Mouse (Mus musculus) testis, postnatal 14 days (tissue): ENCODE results near the gene Pdlim3.

Source experiments
- DNase-seq: peaks from one replicate; pipeline ENCODE4 v3.0.0; 2021; ENCODE audit warnings: low spot score

Gene Pdlim3

DNA sequence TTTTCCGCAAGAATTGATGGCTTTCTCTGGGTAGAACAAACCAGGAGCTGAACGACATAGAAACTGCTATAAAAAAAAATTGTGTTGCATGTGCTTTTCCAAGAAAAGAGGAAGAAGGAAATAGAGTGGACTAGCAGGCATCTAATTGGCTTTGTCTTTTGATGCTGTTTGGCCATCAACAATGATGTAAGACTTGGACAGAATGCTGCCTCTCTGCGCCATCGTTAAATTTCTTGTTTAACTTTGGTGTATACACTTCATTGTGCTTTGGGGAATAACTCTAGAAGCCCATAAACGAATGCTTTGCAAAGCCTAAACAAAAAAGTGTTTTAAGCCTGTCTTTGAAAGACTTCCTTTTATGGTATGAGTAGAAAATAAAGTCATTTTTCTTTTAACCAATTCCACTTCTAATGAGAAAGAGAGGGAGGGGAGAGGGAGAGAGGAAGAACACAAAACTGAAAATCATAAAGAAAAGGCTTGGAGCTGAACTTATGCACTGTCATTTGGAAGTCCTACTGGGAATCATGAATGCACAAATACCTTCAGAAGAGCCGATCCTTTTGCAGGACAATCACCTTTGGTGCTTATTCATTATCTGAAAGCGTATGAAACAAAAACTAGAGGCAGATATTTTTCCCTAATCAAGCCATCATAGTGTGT lies 20.5 kb downstream of the Pdlim3 start:
- DNase-seq = no peak

DNA sequence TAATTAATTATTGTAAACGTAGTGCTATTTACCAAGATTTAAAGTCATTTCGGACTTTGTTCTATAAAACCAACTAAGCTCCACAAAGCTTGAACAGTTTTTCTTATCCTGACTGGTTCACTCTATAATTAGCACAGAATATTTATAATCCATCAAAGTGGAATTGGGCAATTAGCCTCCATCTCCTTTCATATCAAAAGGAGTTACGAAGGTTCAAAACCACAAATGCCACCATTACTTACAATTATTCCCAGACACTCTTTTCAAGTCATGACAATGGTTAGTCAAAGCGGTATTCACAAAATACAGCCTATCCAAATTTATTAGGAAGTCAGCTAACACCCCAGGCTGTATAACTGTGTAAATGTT lies 21.0 kb downstream of the Pdlim3 start:
- DNase-seq = no peak

DNA sequence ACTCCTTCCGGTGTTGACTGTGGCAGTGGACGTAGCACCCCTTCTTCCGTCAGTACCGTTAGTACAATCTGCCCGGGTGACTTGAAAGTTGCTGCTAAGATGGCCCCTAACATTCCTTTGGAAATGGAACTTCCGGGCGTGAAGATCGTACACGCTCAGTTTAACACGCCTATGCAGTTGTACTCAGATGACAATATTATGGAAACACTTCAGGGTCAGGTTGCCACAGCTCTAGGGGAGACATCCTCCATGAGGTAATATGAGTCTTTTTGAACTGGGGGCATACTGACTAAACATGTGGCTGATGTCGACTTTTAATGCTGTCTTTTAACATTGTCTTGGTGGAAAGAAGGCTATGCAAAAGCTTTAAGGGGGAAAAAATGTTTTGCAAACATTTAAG lies 28.4 kb downstream of the Pdlim3 start:
- no peak for DNase-seq

DNA sequence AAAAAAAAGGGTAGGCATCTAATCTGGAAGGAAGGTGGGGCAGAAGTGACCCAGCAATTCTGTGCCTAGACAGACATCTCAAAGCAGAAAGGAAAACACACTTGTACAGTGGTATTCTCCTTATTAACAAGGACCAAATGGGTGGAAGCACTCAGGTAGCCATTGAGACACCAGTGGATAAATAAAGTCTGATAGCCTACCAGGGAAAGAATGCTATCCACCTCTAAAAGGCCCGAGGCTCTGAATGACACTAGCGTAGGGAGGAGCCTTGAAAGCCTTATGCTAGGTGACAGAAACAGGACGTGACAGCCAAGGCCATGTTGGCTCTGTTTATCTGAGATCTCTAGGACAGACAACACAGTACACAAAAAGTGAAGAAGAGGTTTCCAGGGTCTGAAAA lies 31.2 kb downstream of the Pdlim3 start:
- no peak for DNase-seq

DNA sequence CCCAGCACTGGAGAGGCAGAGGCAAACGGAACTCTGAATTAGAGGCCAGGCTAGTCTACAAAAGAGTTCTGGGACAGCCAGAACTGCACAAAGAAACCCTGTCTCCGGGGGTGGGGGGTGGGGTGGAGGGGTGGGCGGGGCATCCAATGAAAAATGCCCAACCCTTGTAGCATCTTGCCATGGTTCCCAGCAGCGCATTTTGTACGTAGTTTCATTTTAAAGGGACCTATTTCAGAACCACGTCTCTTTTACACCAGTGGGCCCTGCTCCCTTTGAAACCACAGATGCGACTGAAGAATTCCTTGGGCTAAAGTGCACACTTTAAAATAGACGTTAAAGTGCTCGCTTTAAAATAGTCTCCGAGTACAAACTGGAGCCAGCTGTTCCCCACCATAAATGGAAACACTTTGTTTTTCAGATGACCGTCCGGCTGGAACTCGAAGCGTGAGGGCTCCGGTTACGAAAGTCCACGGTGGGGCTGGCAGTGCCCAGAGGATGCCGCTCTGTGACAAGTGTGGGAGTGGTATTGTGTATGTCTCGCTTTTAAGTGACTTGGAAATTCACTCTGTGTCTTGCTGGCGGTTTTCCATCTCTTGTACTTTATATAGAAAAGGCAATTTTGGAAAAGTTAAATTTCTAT lies 31.9 kb downstream of the Pdlim3 start:
- no peak for DNase-seq

DNA sequence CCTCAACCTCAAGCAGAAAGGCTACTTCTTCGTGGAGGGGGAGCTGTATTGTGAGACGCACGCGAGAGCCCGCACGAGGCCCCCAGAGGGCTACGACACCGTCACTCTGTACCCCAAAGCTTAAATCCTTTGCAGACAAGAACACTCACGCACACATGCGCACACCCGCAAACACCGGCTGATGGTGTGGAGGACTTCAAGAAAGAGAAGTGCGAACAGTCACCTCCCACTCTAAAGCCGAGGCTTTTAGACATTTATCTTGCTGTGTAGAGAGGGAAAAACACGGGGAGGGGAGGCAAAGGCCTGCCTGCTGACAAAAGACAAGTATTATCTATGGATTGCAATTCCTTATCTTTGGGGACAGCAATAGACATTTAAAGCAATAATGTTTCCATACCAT lies 33.6 kb downstream of the Pdlim3 start:
- no peak for DNase-seq

DNA sequence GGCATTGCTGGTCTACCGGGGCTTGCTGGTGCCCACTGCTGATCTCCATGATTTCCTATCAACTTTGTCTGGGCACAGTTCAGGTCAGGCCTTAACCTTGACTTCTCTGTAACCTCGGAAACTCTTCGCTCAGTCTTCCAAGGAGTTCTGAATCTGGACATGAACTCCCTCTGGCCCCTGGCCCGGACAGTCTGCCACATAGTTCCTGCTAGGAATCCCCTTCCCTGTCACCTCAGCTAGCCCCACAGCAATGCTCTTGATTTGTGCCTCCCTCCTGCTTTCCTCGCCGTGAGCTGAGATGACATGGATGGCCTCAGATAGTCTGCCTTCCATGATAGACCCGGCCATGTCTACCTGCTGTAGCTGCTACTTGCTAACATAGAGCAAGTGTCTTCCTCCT lies 35.1 kb downstream of the Pdlim3 start:
- DNase-seq = no peak

DNA sequence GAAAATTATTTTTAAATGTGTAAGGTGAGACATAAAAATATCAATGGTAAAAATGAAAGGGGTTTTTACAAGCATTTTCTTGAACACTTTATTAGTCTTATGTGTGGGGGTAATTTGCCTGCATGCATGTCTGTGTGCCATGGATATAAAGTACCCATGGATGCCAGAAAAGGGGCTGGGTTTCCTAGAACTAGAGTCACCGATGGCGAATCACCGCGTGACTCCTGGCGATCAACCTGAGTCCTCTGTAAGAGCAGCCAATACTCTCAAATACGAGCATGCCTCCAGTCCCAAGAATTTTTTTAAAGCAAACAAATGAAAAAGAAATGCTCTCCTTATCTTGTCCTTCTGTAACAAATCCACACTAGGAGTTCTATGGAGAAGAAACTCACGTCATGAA lies 36.9 kb downstream of the Pdlim3 start:
- DNase-seq = no peak

DNA sequence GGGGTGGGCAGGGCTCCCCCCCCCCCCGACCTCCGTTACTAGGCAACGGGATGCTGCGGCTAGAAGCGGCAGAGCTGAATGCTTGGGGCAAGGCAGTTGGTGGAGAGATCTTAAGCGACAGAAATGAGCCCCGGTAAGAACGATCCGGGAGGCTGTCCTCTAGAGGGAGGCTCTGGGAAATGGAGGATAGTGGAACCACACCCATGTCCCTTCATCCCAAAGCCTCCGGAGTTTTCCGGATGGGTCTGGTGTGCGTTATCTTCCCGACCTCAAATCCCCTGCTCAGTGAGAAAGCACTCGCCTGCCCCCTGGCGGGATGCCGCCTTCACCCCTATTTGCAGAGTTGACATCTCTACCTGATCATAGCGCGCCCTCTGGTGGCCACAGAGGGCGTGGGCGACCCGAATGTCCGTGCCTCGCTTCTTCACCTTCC lies 49.3 kb downstream of the Pdlim3 start, which contains the start of gene Ccdc110:
Gene Ccdc110, plus strand, starts transcription at position 38 of the 433 bp plus-strand sequence.
- peak; percentile 91 for DNase-seq

DNA sequence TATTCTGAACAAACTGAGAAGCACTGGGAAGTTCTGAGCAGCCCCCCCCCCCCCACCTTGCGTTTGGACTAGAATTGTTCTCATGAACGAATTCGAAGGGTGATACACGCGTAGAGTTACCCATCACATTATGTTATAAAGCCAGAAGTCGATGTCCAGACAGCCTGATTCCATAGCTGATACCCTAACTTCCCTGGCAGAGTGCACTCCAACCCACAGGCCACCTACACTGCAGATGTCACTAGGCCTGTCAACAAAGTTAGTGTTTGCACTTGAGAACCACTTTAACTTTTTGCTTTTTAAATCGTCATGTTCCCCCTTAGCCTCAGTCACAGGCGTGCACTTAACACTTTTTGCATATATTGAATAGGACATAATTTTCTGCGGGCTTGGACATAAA lies 51.7 kb downstream of the Pdlim3 start:
- no peak for DNase-seq

DNA sequence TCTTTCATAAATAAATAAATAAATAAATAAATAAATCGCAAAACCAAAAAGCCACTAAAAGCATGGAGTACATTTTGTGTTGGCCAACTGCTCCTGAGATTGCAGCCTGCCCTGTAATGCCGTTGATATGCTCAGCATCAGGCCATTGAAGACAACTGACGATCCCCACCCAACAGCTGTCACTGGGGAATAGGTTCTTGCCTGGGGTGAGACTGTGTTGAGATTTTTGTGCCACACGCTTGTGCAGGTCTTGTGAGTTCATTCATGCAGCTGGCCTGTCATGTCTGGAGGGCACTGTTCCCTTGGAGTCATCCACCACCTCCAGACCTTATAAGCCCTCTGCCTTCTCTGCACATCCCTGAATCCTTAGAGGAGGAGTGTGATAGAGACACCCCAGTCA lies 61.0 kb downstream of the Pdlim3 start:
- no peak for DNase-seq

DNA sequence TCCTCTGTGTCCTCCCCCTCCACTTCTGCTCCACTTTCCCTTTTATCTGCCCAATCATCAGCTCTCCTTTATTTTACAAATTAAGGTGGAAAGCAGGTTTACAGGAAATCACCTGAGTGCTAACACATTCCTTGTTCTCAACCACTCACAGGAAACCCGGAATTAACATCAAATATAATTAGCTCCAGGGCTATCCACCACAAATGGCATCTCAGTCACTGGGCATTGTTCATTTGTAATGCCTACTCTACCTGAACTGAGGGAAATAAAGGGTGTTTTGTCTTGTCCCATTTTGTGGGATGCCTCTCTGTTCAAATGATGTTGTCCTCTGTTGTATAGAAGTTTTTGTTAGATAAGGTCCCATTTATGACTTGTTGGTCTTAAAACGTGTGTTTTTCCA lies 65.4 kb downstream of the Pdlim3 start:
- no peak for DNase-seq
